Mouse (Mus musculus) limb, embryonic 14.5 days (tissue): ENCODE measurements around the gene Acvrl1. TPM values are rescaled to one million over a fixed set of nuclear protein-coding genes. Genes with fewer than 3 reads are reported as not detected.

ENCODE experiments used
- ATAC-seq: fragments of 200-750 bp; cut with Nextera tagmentation; 2 replicates; pipeline ENCODE4 v1.8.0; 2017; ENCODE audit warnings: low read depth, moderate number of reproducible peaks, moderate TSS enrichment; ENCODE audit not compliant: low FRiP score
- DNase-seq: peaks from one replicate; pipeline ENCODE4 v3.0.0-alpha.2; 2015; ENCODE audit warnings: low spot score
- H3K27ac ChIP-seq: fragments of 300-500 bp; sonication (generic); replicated peaks from 2 replicates; pipeline ENCODE4 v1.5.1; 2014; ENCODE audit warnings: low read depth, mild to moderate bottlenecking, low read length, moderate library complexity, mixed read lengths
- H3K27me3 ChIP-seq: fragments of 300-500 bp; sonication (generic); 2 replicates; pipeline ENCODE4 v1.6.1; 2014; ENCODE audit warnings: low read length, mixed read lengths; ENCODE audit not compliant: control insufficient read depth, insufficient read depth
- H3K36me3 ChIP-seq: fragments of 300-500 bp; sonication (generic); 2 replicates; pipeline ENCODE4 v1.6.1; 2014; ENCODE audit warnings: mild to moderate bottlenecking, low read length, moderate library complexity, mixed read lengths; ENCODE audit not compliant: control insufficient read depth, insufficient read depth
- H3K4me1 ChIP-seq: fragments of 300-500 bp; sonication (generic); 2 replicates; pipeline ENCODE4 v1.6.1; 2014; ENCODE audit warnings: antibody characterized with exemption, low read length, mixed read lengths; ENCODE audit not compliant: control insufficient read depth, insufficient read depth
- H3K4me2 ChIP-seq: fragments of 300-500 bp; sonication (generic); replicated peaks from 2 replicates; pipeline ENCODE4 v1.6.1; 2014; ENCODE audit warnings: low read depth, mild to moderate bottlenecking, low read length, moderate library complexity; ENCODE audit not compliant: severe bottlenecking
- H3K4me3 ChIP-seq: fragments of 300-500 bp; sonication (generic); replicated peaks from 2 replicates; pipeline ENCODE4 v1.5.1; 2014; ENCODE audit warnings: low read length
- H3K9ac ChIP-seq: fragments of 300-500 bp; sonication (generic); 2 replicates; pipeline ENCODE4 v1.6.1; 2014; ENCODE audit warnings: mild to moderate bottlenecking, low read depth, low read length, moderate library complexity; ENCODE audit not compliant: severe bottlenecking
- H3K9me3 ChIP-seq: fragments of 300-500 bp; sonication (generic); 2 replicates; pipeline ENCODE4 v1.6.1; 2016; ENCODE audit warnings: low read length; ENCODE audit not compliant: control insufficient read depth
- POLR2A ChIP-seq: fragments of 200-500 bp; IDR thresholded peaks from 2 replicates; pipeline ENCODE4 v1.8.0; 2012; ENCODE audit warnings: inconsistent platforms, mild to moderate bottlenecking, moderate library complexity, borderline replicate concordance; ENCODE audit not compliant: insufficient read depth, insufficient read length; ENCODE audit errors: extremely low read depth
- WGBS: fragments of 180-500 bp; shearing (Covaris S2); extraction: QIAGEN DNeasy Blood & Tissue Kit; methylation state at CpG from one replicate; pipeline ENCODE4 v1.1.7; 2014; 5-methylcytosine and 5-hydroxymethylcytosine counted together
- polyA plus RNA-seq, 2 experiments: library from polyadenylated mRNA; depleted of rRNA in 1 of 2; stranded (reverse) in 1 of 2; unstranded in 1 of 2; fragments of >200 nt; fragmentation: Nextera tagmentation in 1 of 2; extraction: Ambion mirVana in 1 of 2; gene quantifications; 2 replicates each; pipeline versions ENCODE4 v1.2.1 to v1.2.3; 2012 to 2014

The Acvrl1 gene
- polyA plus RNA-seq (2012; rRNA removed) = 16.1 and 17.8 TPM in 2 replicates
- 8.2 and 10.2 TPM in 2 replicates for polyA plus RNA-seq (2014; fragmentation: Nextera tagmentation; extraction: Ambion mirVana)

DNA sequence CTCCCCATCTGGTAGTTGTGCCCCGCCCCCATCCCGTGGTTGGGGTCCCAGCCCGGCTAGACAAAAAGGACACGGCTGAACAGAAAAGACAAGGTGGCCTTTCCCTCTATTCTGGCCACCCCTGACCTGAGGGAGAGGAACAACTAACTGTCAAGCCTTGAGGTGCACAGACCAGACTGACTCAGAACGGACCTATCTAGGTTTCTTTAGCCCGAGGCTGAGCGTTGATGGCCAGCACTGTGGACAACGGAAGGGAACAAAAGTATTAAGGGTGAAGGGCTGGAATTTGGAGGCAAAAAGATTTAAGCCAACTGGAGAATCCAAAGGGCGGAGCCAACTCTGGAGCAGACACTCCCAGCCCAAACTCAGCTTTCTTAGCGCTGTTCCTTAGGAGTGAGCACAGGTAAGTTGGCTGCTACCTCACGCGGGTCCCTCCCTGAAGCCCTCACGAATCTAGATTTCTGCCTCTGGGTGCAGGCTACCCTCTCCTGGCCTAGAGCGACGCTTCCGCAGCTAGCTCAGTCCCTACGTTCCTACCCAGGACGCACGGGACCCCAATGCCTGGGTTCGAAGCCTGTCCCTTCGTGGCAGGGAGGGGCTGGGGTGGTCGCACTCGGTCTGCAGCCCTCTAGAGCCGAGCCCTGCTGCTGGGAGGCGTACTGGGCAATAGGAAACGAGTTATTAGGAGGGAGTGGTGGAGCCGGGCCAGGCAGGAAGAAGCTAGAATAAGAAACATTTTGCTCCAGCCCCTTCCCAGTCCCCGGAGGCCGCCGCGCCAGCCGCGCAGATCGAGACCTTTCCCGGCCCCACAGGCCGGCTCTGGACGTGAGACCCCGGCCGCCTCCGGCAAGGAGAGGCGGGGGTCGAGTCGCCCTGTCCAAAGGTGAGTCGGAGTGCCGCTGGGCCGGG, at the start of gene Acvrl1:
Gene Acvrl1, plus strand, starts transcription at position 342 of the 909 bp plus-strand sequence.
- Histone ChIP-seq H3K4me3 (peak within 1 kb of the TSS; percentile 42), H3K9me3 (0 out of 2 replicates have a peak, but pooled peaks cover 3% of the 10 kb centered on the region), H3K36me3 (no peaks in the 10 kb centered on the region), H3K27ac (no peak within 1 kb of the TSS), H3K9ac (peak within 1 kb of the TSS; percentile 62), H3K4me1 (peaks cover 22% of the 10 kb centered on the region), H3K4me2 (peak within 1 kb of the TSS; percentile 84), H3K27me3 (peaks cover 14% of the 10 kb centered on the region)
- no peak for DNase-seq
- peak; percentile 20; the same call in 1 of the 2 replicates for ATAC-seq
- 5% methylated on average over 46 of the region's 46 CpGs for WGBS
- no peak for TF ChIP-seq POLR2A

DNA sequence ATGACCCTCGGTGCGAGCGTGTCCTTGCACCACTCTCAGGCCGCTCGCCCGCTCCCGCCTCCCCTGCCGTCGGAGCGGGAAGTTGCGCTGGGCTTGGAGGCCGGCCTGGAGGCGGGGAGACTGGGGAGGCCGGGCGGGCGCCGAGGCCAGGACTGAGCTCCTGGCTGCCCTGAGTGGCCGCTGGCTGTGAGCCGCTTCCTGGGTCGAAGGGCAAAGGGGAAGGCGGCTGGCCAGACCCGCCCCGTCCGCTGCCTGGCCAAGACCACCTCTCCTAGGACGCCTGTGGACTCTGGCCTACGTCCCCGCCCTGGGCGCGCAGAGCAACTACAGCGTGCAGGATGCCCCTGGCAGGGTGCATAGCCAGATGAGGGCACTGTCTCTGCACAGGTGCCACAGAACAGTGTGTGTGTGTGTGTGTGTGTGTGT, 49.6 kb upstream of the Acvrl1 start:
- peak overlapping the region; percentile 88 for H3K4me3 ChIP-seq
- no peak overlapping the region; the same call in 1 of the 2 replicates for H3K27ac ChIP-seq
- no peak for TF ChIP-seq POLR2A
- H3K4me2 ChIP-seq = peak overlapping the region; percentile 78
- no peaks in the 10 kb centered on the region for H3K9me3 ChIP-seq
- H3K9ac ChIP-seq = peak overlapping the region; percentile 90
- no peaks in the 10 kb centered on the region for H3K27me3 ChIP-seq
- peaks cover 38% of the 10 kb centered on the region for H3K4me1 ChIP-seq
- ATAC-seq (peak; percentile 56), DNase-seq (peak; percentile 59)
- H3K36me3 ChIP-seq = no peaks in the 10 kb centered on the region
- WGBS = 0% methylated on average over 13 of the region's 30 CpGs

DNA sequence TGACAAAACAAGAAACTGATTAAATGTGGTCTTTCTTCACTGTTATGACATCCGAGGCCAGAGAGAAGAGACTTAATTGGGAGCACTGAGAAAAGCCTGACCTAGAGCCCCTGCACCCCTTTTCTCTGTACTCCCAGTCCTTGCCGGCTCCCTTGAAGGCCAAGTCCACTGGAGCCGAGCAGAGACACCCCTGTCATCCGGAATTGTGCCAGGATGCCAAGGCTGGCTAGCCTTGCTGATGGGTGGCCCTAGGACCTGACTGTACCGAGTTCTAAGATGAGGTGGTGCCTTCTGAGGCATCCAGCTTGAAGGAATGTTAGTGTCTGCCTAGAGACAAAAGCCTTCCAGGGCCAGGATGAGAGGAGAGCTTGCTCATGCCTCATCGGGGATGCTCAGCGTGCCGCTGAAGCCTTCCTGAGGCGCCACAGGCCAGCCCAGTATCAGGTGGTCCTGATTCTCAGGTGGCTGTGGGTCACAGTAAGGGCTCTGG, 48.2 kb upstream of the Acvrl1 start:
- Histone ChIP-seq H3K9me3 (no peaks in the 10 kb centered on the region), H3K4me2 (no peak overlapping the region), H3K4me3 (no peak overlapping the region), H3K27me3 (no peaks in the 10 kb centered on the region), H3K36me3 (no peaks in the 10 kb centered on the region), H3K27ac (no peak overlapping the region), H3K9ac (no peak overlapping the region), H3K4me1 (peaks cover 37% of the 10 kb centered on the region)
- no peak for TF ChIP-seq POLR2A
- ATAC-seq (no peak), DNase-seq (no peak)
- WGBS = 79% methylated on average over 9 of the region's 9 CpGs

DNA sequence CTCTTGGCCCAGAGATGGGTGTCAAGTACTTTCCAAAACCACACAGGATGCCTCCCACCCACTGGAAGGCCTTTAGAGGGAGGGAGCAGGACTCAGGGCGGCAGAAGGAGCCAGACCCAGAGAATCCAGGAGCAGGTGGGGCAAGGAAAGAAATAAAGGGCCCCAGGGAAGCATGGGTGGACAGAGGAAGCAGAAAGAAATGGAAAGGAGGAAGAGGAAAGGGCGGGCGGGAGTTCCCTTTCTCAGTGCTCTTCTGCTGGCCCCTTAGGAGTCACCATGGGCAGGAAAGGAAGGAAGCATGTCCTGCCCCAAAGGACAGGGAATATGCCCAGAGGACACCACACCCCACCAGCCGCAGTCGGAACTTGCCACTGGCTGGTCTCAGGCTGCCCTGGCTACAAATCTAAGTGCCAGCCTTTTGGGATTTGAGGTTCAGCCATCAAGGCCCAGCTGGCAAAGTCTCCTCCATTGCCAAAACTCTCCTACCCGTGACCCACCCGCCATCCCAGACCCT, 47.2 kb upstream of the Acvrl1 start:
- H3K27me3 ChIP-seq = no peaks in the 10 kb centered on the region
- ATAC-seq (no peak), DNase-seq (no peak)
- no peak overlapping the region for H3K4me2 ChIP-seq
- no peak overlapping the region for H3K4me3 ChIP-seq
- H3K4me1 ChIP-seq = peaks cover 27% of the 10 kb centered on the region
- TF ChIP-seq POLR2A = no peak
- no peak overlapping the region for H3K9ac ChIP-seq
- no peaks in the 10 kb centered on the region for H3K9me3 ChIP-seq
- H3K27ac ChIP-seq = no peak overlapping the region
- H3K36me3 ChIP-seq = no peaks in the 10 kb centered on the region
- 72% methylated on average over 7 of the region's 7 CpGs for WGBS

DNA sequence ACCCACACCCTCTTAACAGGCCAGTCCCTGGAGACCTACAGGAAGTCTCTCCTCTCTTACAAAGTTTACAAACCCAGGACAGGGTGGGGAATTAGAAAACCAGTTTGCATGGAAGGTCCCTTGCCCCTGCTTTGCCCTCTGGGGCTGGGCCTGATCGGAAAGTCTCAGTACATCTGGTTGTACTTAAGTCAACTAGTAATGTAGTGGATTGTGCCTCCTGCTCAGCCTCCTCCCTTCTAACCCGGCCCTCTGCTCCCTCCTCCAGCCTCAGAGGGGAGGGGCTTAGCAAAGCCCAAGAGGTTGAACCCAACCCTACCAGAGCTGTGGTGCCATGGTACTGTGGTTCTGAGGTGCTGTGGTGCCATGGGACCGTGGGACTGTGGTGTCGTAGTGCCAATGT, 46.1 kb upstream of the Acvrl1 start:
- WGBS = 41% methylated on average over 4 of the region's 4 CpGs
- Histone ChIP-seq H3K4me3 (no peak overlapping the region), H3K36me3 (no peaks in the 10 kb centered on the region), H3K4me1 (peaks cover 17% of the 10 kb centered on the region), H3K4me2 (no peak overlapping the region), H3K9me3 (no peaks in the 10 kb centered on the region), H3K9ac (no peak overlapping the region), H3K27me3 (no peaks in the 10 kb centered on the region), H3K27ac (no peak overlapping the region)
- no peak for TF ChIP-seq POLR2A
- ATAC-seq = peak; percentile 33; the same call in 1 of the 2 replicates
- DNase-seq = peak; percentile 55
